Mouse (Mus musculus): ENCODE measurements around the gene Syt15. TPM values are rescaled to one million over a fixed set of nuclear protein-coding genes. Genes with fewer than 3 reads are reported as not detected.
"Not testable (repeated sequence)": the region's sequence is repeated elsewhere in the genome, so short reads cannot be mapped to it uniquely, and the experiment has no call there.

Gene Syt15
- polyA plus RNA-seq, 1 experiment from 2014 or later, result 0.10 TPM

DNA sequence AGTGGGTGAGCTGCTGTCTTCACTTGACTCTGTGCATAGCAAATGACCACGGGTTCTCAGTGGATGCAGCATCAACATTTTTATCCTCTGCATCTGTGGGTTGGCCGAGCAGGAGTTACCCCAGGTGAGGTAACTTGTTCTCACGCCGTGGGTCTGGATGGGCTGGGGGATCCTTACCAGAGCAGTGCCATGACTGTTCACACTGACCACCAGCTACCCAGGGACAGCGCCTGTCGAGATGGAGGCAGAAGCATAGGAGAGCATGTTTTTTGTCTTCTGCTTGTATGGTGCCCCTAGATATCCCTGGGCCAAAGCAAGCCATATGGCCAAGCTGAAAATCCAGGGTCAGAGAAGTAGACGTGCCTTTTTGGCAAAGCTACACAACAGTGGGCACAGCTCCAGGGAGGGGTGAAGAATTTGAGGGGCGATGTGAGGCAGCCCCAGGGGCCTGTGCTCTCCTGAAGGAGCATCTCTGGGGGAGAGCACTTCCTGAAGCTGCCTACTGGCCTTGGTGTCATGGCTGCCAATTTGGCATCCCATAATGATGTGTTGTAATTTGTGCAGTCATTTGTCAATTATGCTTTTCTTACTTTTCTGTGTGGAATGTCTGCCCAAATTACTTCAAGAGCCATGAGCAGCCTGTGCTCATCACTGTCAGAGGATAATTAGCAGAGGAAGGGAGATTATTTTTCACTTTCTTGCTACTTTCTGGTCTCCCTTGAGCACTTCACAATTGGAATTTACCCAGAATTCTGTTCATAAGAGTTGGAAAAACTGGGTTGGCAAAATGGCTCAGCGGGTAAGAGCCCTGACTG is 13.7 kb downstream of the Syt15 start:
- Histone ChIP-seq H3K27me3 (ENCODE audit: poor library complexity, severe bottlenecking) (no peaks in the 10 kb centered on the region), H3K4me1 (peaks cover 12% of the 10 kb centered on the region), H3K36me3 (replicated peaks) (no peaks in the 10 kb centered on the region), H3K9me3 (no peaks in the 10 kb centered on the region), H3K27ac (no peak overlapping the region), H3K4me3 (no peak overlapping the region)
- WGBS, result 87% methylated on average over 9 of the region's 9 CpGs
- DNase-seq (ENCODE audit: extremely low spot score, low spot score), result no peak

DNA sequence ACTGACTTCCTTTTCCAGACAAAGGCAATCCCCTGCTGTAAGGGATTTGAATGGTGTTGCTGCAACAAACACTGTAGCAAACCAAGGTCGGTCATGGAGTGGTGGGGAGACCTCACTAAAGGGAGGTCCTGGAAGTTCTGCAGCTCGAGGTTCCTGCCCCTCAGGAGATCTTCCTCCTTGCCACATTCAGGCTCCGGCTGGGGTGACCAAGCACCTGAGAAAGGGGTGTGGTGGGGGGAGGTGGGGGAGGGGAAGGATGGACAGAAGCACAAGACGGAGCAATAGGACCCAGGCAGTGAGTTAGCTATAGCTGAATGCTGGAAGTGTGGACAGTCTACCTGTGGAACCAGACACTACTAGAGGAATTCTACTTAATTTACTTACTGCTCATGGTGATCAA is 14.5 kb downstream of the Syt15 start:
- H3K4me1 ChIP-seq, result peaks cover 12% of the 10 kb centered on the region
- H3K4me3 ChIP-seq, result no peak overlapping the region
- DNase-seq (ENCODE audit: extremely low spot score, low spot score), result no peak
- H3K36me3 ChIP-seq (replicated peaks), result no peaks in the 10 kb centered on the region
- H3K27me3 ChIP-seq (ENCODE audit: poor library complexity, severe bottlenecking), result no peaks in the 10 kb centered on the region
- H3K27ac ChIP-seq, result no peak overlapping the region
- H3K9me3 ChIP-seq, result no peaks in the 10 kb centered on the region
- 62% methylated on average over 4 of the region's 4 CpGs for WGBS

DNA sequence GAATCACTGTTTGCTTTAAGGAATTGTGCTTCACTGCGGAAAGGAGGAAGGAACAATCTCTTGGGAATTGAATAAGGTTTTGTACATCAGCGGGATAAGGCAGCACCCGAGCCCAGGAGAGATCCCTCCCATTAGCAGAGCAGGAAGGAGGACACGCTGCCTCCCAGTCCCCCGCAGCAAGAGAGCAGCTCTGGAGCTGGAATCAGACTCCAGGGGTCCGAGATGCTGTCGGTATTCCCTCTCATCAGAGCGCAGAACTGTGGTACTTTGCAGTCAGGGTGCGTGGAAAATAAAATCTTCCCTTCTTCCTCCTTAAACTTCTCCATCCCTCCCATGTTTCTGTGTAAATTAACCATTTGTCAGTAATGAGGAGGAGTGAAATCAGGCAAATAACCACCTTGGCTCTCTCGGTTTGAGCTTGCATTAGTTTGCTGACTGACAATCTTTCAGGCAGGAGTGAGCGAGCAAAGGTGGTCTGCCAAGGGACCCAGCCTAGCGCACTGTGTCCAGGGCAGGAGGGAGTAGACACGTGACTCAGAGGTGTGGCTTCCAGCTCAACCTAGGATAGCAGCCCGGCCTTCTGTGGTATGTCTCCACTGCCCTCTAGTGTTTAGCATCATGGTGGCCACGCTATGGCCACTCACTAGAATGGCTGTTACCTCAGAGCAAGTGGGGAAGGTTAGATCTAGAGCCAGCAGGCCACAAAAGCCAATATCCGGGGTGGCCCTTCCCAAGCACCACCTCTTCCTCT is 15.4 kb downstream of the Syt15 start:
- WGBS, result 2% methylated on average over 16 of the region's 16 CpGs
- Histone ChIP-seq H3K27me3 (ENCODE audit: poor library complexity, severe bottlenecking) (no peaks in the 10 kb centered on the region), H3K36me3 (replicated peaks) (no peaks in the 10 kb centered on the region), H3K27ac (no peak overlapping the region), H3K4me1 (peaks cover 12% of the 10 kb centered on the region), H3K4me3 (peak overlapping the region; percentile 49), H3K9me3 (no peaks in the 10 kb centered on the region)
- peak; percentile 77 for DNase-seq (ENCODE audit: extremely low spot score, low spot score)

DNA sequence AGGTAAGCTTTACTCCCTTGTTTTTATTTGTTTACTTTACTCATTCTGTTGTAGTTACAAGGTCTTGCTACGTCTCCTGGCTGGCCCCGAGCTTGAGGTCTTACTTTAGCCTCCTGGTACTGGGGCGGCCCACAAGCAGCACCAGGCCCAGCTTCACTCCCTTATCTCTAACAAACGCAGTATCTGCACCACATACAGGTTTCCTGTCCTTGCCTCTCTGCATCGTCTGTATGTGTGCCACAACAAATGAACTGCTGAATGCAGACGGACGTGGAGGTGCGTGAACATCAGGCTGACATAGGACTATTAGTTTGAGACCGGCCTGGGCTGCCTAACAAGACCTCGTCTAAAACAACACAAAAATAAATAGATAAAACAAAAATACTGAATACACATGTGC is 20.9 kb downstream of the Syt15 start:
- H3K4me1 ChIP-seq, result no peaks in the 10 kb centered on the region
- 93% methylated on average over 10 of the region's 10 CpGs for WGBS
- no peaks in the 10 kb centered on the region for H3K9me3 ChIP-seq
- no peaks in the 10 kb centered on the region for H3K36me3 ChIP-seq (replicated peaks)
- no peak overlapping the region for H3K27ac ChIP-seq
- no peak for DNase-seq (ENCODE audit: extremely low spot score, low spot score)
- no peak overlapping the region for H3K4me3 ChIP-seq
- H3K27me3 ChIP-seq (ENCODE audit: poor library complexity, severe bottlenecking), result no peaks in the 10 kb centered on the region

DNA sequence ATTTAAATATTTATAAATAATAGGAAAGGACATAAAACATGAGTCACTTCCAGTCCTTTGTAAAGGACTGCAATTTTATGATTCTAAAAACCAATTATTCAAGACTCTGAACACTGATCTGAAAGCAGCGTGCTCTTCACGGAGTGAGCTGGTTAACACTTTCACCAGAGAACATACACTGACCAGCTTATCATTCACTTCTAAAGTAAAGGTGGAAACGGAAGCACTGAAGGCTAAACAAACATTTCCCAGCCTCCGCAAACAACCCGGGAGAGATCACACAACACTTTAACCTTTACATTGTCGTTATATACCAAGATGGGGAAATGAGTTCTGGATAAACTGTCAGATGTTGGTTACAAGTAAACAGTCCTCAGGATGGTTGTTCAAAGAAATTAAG is 21.3 kb downstream of the Syt15 start:
- Histone ChIP-seq H3K27ac (no peak overlapping the region), H3K27me3 (ENCODE audit: poor library complexity, severe bottlenecking) (no peaks in the 10 kb centered on the region), H3K4me1 (no peaks in the 10 kb centered on the region), H3K9me3 (no peaks in the 10 kb centered on the region), H3K36me3 (replicated peaks) (no peaks in the 10 kb centered on the region), H3K4me3 (no peak overlapping the region)
- 94% methylated on average over 6 of the region's 6 CpGs for WGBS
- no peak for DNase-seq (ENCODE audit: extremely low spot score, low spot score)

DNA sequence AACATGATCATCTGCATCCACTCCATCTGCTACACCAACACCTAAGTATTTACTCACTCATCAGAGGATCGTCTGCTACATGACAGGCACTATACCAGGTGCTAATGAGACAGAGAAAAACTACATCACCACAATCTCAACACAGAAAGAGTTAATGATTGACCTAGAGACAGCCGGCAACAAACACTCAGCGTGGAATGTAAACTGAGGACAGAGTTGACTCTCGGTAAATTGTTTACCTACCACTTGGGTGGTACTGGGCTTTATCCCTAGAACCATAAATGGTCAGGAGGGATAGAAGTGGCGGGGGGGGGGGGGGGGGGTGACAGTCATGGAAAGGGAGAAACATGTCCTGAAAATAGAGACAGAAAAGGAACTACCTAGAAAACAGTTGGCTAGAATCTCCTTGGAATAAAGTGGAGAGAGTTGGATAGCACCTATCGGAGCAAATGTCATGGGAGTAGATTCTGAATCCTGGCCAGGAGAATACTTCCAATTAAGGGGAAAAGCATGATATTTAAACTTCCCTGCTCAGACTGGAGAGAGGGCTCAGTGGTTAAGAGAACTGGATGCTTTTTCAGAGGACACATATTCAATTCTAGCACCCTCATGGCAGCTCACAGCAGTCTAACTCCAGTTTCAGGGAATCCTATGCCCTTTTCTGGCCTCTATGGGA is 33.2 kb downstream of the Syt15 start:
- H3K9me3 ChIP-seq, result no peaks in the 10 kb centered on the region
- no peak overlapping the region for H3K27ac ChIP-seq
- 79% methylated on average over 6 of the region's 6 CpGs for WGBS
- no peaks in the 10 kb centered on the region for H3K27me3 ChIP-seq (ENCODE audit: poor library complexity, severe bottlenecking)
- H3K4me1 ChIP-seq, result no peaks in the 10 kb centered on the region
- DNase-seq (ENCODE audit: extremely low spot score, low spot score), result no peak
- no peaks in the 10 kb centered on the region for H3K36me3 ChIP-seq (replicated peaks)
- no peak overlapping the region for H3K4me3 ChIP-seq

DNA sequence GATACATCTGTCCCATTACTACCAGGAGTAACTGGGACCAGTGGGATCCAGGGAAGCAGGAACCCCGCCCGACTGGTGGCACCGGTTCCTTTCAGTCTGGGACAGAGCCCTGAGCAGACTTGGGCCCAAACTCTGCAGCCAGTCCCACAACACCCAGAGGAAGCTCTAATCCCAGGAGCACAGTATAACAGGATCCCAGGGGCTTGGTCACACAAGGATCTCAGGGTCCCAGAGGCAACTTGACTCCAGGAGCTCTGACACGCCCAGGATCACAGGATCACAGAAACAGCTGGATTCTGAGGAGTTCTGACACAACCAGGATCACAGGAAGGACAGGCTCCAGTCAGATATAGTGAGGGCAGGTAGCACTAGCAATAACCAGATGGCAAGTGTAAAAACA is 33.9 kb downstream of the Syt15 start:
- WGBS, result 95% methylated on average over 4 of the region's 4 CpGs
- H3K4me3 ChIP-seq, result no peak overlapping the region
- no peaks in the 10 kb centered on the region for H3K4me1 ChIP-seq
- H3K27ac ChIP-seq, result no peak overlapping the region
- no peaks in the 10 kb centered on the region for H3K9me3 ChIP-seq
- no peak for DNase-seq (ENCODE audit: extremely low spot score, low spot score)
- no peaks in the 10 kb centered on the region for H3K36me3 ChIP-seq (replicated peaks)
- no peaks in the 10 kb centered on the region for H3K27me3 ChIP-seq (ENCODE audit: poor library complexity, severe bottlenecking)

DNA sequence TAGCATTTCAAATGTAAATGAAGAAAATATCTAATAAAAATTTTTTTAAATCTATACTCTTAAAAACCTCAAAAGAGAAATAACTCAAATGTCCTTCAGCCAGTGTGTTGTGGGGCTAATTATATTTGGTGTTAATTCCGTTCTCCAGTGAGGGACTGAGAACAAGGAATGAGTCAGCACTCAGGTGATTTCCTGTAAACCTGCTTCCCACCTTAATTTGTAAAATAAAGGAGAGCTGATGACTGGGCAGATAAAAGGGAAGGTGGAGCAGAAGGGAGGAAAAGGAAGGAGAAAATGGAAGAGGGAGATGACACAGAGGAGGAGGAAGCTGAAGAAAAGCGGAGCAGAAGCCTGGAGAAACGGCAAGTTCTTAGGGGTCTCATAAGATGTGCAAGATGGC is 39.1 kb downstream of the Syt15 start:
- not testable (repeated sequence) for DNase-seq (ENCODE audit: extremely low spot score, low spot score); H3K9me3 ChIP-seq; H3K27me3 ChIP-seq (ENCODE audit: poor library complexity, severe bottlenecking); H3K4me1 ChIP-seq; H3K4me3 ChIP-seq; H3K27ac ChIP-seq; H3K36me3 ChIP-seq (replicated peaks)
- WGBS, result 77% methylated on average over 3 of the region's 3 CpGs

DNA sequence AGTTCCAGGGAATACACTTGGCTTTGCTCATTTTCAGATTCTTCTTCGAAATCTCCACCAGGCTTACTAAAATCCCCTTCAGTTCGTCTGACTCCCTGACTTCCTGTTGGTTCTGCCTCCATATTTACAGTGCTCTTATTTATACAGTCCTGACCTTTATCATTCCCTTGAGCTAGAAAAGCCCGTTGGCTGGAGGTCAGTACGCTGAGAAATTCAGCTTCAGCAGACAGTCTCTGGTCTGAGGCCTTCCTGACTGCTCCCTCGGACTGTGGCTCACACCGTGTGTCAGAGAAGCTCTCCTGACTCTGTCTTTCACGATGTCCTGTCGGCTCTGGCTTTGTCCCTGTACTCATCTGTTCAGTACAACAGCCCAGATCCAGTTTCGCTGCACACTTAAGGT is 48.7 kb downstream of the Syt15 start:
- no peak overlapping the region for H3K27ac ChIP-seq
- no peaks in the 10 kb centered on the region for H3K36me3 ChIP-seq (replicated peaks)
- 89% methylated on average over 9 of the region's 9 CpGs for WGBS
- no peak overlapping the region for H3K4me3 ChIP-seq
- no peaks in the 10 kb centered on the region for H3K4me1 ChIP-seq
- H3K27me3 ChIP-seq (ENCODE audit: poor library complexity, severe bottlenecking), result no peaks in the 10 kb centered on the region
- H3K9me3 ChIP-seq, result no peaks in the 10 kb centered on the region
- no peak for DNase-seq (ENCODE audit: extremely low spot score, low spot score)

DNA sequence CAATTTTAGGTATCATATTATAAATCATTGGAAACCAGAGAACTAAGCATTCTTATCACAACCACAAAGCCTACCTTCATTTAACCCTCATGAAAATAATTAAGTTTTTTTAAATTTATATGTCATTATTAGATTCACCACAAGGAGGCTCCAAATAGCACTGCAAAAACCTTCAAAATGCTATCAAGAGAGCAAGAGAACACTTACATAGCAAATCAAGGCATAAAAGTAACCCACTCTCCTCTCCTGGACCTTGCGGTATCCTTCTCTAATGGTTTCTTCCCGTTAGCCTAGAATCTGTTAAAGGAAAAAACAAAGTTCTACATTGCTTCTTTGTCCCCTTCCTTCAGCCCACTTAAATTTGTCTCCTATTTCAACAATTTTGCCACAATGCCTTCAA is 53.9 kb downstream of the Syt15 start:
- H3K27ac ChIP-seq, result no peak overlapping the region
- DNase-seq (ENCODE audit: extremely low spot score, low spot score), result no peak
- 65% methylated on average over 2 of the region's 2 CpGs for WGBS

DNA sequence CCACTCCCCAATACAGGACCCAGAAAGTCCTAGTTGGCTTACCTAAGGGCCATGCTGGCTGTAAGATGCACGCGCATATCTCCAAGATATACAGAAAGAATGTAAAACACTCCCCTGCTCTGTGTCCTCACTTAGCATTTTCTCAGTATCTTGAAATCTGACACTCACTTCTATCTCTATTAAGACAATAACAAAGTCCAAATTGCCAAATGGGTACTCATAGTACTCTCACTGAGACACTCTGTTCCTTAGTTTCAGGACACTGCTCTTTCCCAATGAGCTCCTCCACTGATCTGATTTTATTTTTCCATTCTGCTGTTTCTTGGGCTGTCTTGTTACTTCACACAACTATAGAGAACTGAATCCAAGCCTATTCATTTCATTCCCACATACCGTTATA is 54.7 kb downstream of the Syt15 start:
- 97% methylated on average over 3 of the region's 3 CpGs for WGBS
- Histone ChIP-seq H3K4me1 (no peaks in the 10 kb centered on the region), H3K9me3 (no peaks in the 10 kb centered on the region), H3K36me3 (replicated peaks) (no peaks in the 10 kb centered on the region), H3K4me3 (no peak overlapping the region), H3K27me3 (ENCODE audit: poor library complexity, severe bottlenecking) (no peaks in the 10 kb centered on the region), H3K27ac (no peak overlapping the region)
- DNase-seq (ENCODE audit: extremely low spot score, low spot score), result no peak

More for the DNA sequence above, 53.9 kb downstream of the Syt15 start:
- Histone ChIP-seq H3K9me3 (no peaks in the 10 kb centered on the region), H3K36me3 (replicated peaks) (no peaks in the 10 kb centered on the region), H3K4me1 (no peaks in the 10 kb centered on the region), H3K27me3 (ENCODE audit: poor library complexity, severe bottlenecking) (no peaks in the 10 kb centered on the region), H3K4me3 (no peak overlapping the region)

DNA sequence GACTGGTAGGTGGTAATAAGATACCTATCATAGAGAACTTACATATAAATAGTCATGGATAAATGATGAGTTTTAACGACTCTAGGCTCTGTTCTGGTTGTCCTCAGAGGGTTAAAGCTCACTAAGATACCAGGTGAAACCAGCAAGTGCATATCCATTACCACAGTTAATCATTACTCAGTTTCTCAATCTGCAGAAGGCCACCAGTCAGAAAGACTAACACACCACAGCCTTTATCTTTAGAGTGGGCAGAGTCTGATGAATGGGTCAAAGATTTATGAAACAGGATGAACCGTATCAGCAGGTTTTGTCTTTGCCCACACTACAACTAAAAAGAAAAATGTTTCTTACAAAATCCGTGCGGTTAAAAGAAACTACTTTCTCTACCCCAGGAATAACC is 55.8 kb downstream of the Syt15 start:
- no peaks in the 10 kb centered on the region for H3K27me3 ChIP-seq (ENCODE audit: poor library complexity, severe bottlenecking)
- DNase-seq (ENCODE audit: extremely low spot score, low spot score), result no peak
- H3K27ac ChIP-seq, result no peak overlapping the region
- H3K36me3 ChIP-seq (replicated peaks), result no peaks in the 10 kb centered on the region
- H3K4me1 ChIP-seq, result no peaks in the 10 kb centered on the region
- H3K4me3 ChIP-seq, result no peak overlapping the region
- 91% methylated on average over 4 of the region's 4 CpGs for WGBS
- H3K9me3 ChIP-seq, result no peaks in the 10 kb centered on the region

DNA sequence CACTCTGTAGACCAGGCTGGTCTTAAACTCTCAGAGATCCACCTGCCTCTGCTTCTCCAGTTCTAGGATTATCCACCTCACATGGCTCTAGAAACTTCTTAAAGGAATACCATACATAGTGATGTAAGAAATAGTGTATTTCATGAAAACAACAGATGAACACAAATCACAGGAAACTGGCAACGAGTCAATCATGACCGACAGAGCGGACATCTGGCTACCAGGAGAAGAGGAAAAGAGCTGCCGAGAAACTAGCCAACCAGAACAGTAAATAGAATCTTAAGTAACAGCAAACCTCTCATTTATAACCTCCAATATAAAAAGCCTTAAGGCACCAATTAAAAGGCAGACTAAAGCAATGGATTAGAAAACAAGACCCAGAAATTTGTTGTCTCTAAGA is 60.3 kb downstream of the Syt15 start:
- Histone ChIP-seq H3K4me3 (no peak overlapping the region), H3K36me3 (replicated peaks) (no peaks in the 10 kb centered on the region), H3K4me1 (no peaks in the 10 kb centered on the region), H3K27ac (no peak overlapping the region), H3K9me3 (no peaks in the 10 kb centered on the region), H3K27me3 (ENCODE audit: poor library complexity, severe bottlenecking) (no peaks in the 10 kb centered on the region)
- WGBS, result 92% methylated on average over 4 of the region's 4 CpGs
- DNase-seq (ENCODE audit: extremely low spot score, low spot score), result no peak
